Mouse (Mus musculus) gonadal fat pad, adult 2 months (tissue): ENCODE data around the gene Dnttip2. TPM values are rescaled to one million over a fixed set of nuclear protein-coding genes. Genes with fewer than 3 reads are reported as not detected.
"Not testable (repeated sequence)": the region's sequence is repeated elsewhere in the genome, so short reads cannot be mapped to it uniquely, and the experiment has no call there.

Experiments used
- DNase-seq: peaks from one replicate; pipeline ENCODE4 v3.0.0-alpha.2; 2012; ENCODE audit warnings: low read depth
- polyA plus RNA-seq: library from polyadenylated mRNA; depleted of rRNA; stranded (reverse); fragments of >200 nt; gene quantifications from 2 replicates; pipeline ENCODE4 v1.2.3, GENCODE M21; 2012; rRNA removed

Gene Dnttip2
- polyA plus RNA-seq = 7.7 and 8.1 TPM in 2 replicates

- DNase-seq = no peak
These were observed at the start of gene Dnttip2 for GRCm38 (mm10) chr3:122274241-122275024. Gene Dnttip2 (plus strand): TSS chr3:122274388.

DNA sequence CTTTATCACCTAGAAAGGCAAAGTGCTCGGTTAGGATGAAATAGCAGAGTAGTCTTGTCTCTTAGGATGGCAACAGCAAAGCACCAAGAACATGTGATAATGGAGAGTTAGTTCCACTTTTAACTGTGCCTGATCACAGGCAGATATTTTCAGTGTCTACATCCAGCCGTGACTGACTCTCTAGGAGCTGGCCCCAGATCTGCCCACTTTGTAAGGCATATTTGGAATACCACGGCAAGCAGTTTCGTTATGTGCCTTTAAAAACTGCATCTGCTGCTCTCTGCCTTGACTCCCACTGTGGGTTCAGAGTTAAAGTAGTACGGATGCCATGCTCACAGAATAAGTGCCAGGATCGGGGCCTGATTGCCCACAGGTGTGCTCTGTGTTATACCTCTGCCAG lies 47.2 kb upstream of the Dnttip2 start:
- DNase-seq = not testable (repeated sequence)

DNA sequence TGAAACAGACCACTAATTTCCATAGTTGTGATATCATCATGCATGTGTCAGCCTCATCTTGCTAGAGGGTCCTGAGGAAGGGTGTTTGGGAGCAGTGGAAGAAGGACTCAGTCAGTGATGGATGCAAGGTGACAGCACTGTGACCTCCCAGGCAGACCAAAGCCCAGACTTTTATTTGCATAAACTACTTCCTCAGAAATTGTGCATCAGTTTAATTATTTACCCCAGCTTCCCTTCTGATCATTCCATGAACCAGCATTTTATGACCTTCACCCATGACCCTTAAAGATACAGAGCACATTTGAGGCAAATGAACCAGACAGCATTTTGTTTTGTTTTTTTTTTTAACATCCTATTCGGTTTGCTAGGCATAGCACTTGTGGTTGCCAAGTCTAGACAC lies 38.4 kb upstream of the Dnttip2 start:
- no peak for DNase-seq

DNA sequence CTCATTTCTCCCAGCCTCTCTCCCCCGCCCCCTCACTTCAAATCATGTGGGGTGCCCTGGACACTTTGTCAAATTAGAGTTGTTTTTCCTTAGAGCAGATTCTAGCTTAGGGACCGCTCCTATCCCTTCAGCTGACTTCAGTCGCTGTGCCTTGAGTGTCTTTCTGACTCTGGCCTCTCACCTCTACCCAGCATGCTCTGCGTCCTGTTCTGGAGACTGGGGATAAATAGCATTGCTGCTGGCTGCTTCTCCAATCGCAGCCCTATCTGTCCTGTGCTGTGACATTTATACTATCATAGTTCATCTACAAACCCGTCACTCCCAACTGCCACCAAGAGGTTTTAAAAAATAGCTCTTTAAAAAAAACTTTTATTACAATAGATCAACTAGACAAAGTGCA lies 31.3 kb upstream of the Dnttip2 start:
- no peak for DNase-seq

GRCm38 (mm10) chr3:122243416-122244167 lies 30.6 kb upstream of the Dnttip2 start:
- no peak for DNase-seq

DNA sequence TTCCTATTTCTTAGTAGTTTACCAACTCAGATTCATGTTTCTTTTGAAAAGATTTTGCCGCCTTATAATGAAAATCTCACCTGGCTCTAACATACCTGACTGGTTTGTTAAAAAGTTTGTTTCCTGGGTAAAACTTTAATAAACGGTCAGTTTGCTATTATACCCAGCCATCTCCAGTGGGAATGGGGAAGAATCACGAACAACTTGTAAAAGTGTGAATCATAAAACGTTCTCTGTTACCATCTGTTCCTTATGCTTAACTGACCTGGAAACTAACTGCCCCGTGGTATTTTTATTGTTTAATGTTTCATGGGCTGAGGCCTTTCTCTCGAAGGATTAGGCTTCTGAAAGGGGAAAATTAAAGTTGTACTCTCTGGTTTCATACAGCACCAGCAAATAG lies 29.4 kb upstream of the Dnttip2 start:
- no peak for DNase-seq

- no peak for DNase-seq
These were observed 28.8 kb upstream of the Dnttip2 start, which contains the start of gene Gclm for GRCm38 (mm10) chr3:122245215-122245877. Gene Gclm (plus strand): TSS chr3:122245557.

GRCm38 (mm10) chr3:122245878-122246332 lies 28.3 kb upstream of the Dnttip2 start:
- no peak for DNase-seq

DNA sequence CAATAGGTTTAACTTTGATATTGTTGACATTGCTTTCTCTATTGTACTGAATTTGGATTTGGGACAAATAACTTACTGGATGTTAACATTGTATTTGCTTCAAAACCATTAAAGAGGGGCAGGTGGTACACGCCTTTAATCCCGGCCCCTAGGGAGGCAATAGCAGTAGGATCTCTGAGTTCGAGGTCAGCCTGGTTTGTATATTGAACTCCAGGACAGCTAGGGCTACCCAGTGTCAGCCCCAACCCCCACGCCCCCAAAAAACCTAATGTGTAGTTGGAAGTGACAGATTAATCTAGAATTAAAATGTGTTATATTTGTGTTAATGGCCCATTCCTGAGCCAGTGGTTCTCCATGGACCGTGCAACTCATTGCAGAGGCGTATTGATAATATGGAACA lies 27.8 kb upstream of the Dnttip2 start:
- DNase-seq = no peak

- no peak for DNase-seq
These were observed 27.0 kb upstream of the Dnttip2 start for GRCm38 (mm10) chr3:122246986-122247767.

DNA sequence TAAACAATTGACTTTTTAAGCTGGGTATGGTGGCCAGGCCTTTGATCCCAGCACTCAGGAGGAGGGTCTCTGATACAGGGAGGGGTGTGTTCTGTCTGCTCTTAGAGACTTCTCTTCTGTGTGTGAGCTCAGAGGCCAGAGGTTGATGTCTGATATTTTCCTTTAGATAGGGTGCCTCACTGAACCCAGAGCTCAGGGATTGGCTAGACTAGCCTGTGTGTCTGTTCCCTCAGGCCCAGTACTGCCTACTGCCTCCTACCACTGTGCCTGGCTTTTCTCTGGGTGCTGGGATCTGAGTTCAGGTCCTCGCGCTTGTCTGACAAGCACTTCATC lies 26.5 kb upstream of the Dnttip2 start:
- DNase-seq = no peak

DNA sequence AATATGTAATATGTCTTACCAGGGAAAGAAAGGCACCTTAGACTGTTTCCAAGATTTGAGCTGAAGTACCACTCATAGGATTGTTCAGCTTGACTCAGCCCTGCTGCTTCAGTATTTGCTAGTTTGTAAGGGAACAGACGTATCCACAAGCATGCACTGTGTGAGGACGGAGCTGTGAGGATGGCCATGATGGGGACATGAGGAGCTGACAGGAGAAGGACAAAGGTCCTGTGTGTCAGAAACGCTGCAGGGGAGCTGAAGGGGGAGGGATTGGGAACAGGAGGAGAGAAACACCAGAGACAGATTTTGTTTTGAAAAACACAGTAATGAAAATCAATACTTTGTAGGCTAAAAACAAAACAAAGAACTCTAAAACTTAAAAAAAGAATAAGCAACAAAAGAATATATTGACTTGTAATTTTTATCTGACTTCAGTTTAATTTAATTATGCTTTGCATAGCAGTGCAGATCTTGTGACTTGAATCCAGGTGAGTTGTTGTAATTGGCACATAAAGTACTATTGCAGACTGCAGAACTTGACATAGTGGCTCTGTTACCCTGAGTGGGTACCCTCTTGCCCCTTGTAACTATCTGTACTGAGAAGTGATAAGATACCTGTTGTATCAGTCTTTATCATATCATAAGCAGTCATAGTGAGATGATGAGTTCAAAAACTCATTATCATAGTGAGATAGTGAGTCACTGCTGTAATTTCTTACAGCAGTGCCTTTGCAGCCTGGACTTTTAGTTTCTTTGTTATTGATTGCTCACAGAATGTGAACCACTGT lies 21.5 kb upstream of the Dnttip2 start:
- no peak for DNase-seq

- not testable (repeated sequence) for DNase-seq
These were observed 20.1 kb upstream of the Dnttip2 start for GRCm38 (mm10) chr3:122254050-122254449.

- no peak for DNase-seq
These were observed 4.2 kb upstream of the Dnttip2 start for GRCm38 (mm10) chr3:122269986-122270385.

- not testable (repeated sequence) for DNase-seq
These were observed 1.6 kb upstream of the Dnttip2 start for GRCm38 (mm10) chr3:122272565-122272964.

DNA sequence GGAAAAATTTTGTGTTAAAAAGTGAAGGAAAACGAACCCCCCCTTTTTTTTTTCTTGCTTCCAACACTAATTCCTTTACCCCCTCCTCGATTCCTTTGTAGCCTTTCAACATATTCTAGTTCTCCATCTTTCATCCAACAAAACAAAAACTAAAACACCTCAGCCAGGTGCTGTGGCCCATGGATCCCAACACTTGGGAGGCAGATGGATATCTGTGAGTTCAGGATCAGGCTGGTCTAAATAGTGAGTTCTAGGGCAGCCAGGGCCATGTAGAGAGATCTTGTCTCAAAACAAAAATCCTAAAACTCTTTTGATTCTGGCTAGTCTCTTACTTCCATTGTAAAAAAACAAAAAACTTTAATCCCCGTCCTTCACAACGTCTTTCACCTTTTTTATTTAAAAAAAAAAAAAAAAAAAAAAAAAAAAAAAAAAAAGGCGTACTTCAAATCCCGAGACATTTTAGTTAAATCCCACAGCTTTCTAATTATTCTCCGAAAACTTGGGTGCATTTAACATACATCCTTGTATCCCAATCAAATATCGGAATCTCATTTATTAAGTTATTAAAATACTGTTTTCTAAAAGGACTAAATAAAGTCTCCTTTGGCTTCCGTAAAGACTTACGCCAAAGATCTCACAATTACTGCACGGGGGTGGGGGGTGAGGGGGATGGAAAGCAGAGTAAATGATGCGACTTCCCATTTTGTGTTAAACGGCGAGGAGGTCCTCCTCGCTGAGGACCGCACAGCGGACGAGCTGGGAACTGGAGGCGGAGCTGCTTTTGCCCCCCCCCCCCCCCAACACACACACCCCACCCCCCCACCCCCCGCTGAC lies 564 bp upstream of the Dnttip2 start:
- no peak for DNase-seq

DNA sequence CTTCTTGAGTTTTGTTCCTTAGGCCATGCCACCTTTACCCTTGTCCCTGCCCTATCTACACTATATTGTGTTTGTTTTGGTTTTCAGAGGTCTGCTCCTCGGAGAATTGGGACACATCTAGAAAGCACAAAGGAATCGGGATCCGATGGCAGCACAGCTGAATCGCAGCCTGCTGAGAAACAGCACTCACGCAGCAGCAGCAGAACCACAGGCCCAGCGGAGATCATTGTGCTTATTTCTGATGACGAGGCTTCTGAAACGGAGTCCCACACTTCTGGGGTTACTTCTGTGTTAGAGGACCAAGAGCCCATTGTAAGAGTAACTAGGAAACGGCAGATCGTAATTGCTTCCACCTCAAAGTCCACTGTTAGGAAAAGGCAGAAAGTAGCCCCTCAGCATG lies 923 bp downstream of the Dnttip2 start:
- DNase-seq = no peak

DNA sequence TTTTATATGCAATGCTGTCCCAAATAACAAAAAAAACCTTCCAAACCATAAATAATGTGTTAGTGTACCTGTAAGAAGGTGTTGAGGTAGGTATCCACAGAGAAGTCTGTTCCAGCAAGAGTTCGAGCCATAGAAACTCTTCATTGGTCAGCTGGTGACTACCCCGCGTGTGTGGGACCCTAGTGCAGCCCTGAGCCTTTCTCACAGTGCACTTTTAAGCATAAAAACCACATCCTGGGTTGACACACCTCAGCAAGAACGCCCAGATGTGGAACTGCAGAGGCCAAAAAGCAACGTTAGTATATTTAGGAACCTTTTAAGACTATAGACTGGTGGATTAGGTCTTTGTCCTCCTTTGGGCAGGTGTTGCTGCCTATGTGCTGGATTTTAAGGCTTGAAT lies 13.0 kb downstream of the Dnttip2 start:
- no peak for DNase-seq

GRCm38 (mm10) chr3:122288613-122289195 lies 14.5 kb downstream of the Dnttip2 start:
- DNase-seq = no peak

- DNase-seq = not testable (repeated sequence)
These were observed 15.2 kb downstream of the Dnttip2 start for GRCm38 (mm10) chr3:122289344-122289743.
